Mouse (Mus musculus) regulatory T cell (primary cell): ENCODE data around the gene Sspn.

ENCODE experiments used
- in situ Hi-C: fragments of 300-600 bp; cut with MboI, MseI; formaldehyde crosslinking; loops from one replicate; pipeline ENCODE4 v1.15.1; 2025; ENCODE audit warnings: high pct_unique_total_duplicates

The Sspn gene

DNA sequence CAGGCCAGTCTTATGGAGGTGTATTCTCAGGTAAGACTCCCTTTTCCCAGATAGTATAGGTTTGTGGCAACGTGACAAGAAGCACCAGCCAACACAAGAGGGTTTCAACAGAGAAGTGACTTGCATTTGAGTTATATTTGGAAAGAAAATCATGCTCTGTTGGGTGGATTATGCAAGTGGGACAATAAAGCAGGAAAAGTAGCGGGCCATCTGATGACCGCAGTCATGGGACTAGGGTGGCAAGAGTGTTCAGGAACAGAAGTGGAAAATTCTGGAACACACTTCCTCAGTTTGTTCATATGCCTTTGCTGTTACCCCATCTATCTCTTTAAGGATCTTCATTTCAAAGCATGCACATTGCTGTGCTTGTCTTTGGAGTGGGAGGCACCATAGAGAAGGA lies 82.9 kb downstream of the Sspn start:
- in situ Hi-C loops: loop anchor here (5.0 to 10.0 kb wide), 4 partner anchors 62 to 400 kb away; no protein-coding TSS in a partner anchor
